Comparison of ENCODE assay signal across 23 mouse cellular contexts in the genomic region with DNA sequence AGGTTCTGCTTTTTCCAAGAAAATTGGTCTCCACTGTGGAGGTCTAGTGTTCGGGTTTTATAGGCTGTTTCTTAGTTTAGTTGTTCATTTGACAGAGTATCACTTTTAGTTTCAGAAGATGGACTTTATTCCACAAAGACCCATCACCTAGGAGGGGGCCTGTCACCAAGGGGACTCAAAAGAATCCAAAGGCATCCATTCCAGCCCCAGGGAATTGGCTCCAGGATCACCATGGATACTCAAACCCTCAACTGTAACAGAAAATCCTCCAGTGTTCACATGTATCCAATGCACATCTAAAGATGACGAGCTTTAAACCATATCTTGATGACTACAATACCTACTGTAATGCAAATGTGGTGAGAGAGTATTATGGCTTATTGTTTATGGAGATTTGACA.
DNase-seq lines count a peak whose midpoint lies in the region; ATAC-seq and TF ChIP-seq lines count a peak whose summit lies in the region.
"Had no signal": no experiment of that assay in that cellular context is flagged by ENCODE, and none has a peak within 500 bp of the region (broad histone marks: within the 10 kb centered on the region; RNA-seq: fewer than 3 reads in every experiment).

No protein-coding gene starts in this region.

- H3K36me3 ChIP-seq in hindbrain, embryonic 11.5 days (ENCODE audit: control insufficient read depth, insufficient read depth, low read length) = no peaks in the 10 kb centered on the region
- no peaks in the 10 kb centered on the region for H3K36me3 ChIP-seq in midbrain, postnatal 0 days (ENCODE audit: insufficient read depth, low read length)
- no peaks in the 10 kb centered on the region for H3K36me3 ChIP-seq in kidney, embryonic 16.5 days (ENCODE audit: insufficient read depth, low read length)
- no peaks in the 10 kb centered on the region for H3K36me3 ChIP-seq in intestine, postnatal 0 days (ENCODE audit: control insufficient read depth, insufficient read depth)
- H3K36me3 ChIP-seq: embryonic facial prominence, embryonic 12.5 days; liver, embryonic 12.5 days had no signal

- H3K4me3 ChIP-seq in hindbrain, embryonic 11.5 days (ENCODE audit: low read depth, low read length) = no peak overlapping the region
- H3K4me3 ChIP-seq in midbrain, postnatal 0 days (ENCODE audit: low read depth, low read length) = no peak overlapping the region
- H3K4me3 ChIP-seq in kidney, embryonic 16.5 days (ENCODE audit: low read length) = no peak overlapping the region
- H3K4me3 ChIP-seq in intestine, postnatal 0 days (ENCODE audit: low read depth, low read length) = no peak overlapping the region
- H3K4me3 ChIP-seq: embryonic facial prominence, embryonic 12.5 days; kidney, embryonic 15.5 days; limb, embryonic 13.5 days; liver, embryonic 12.5 days; megakaryocyte, embryonic 14.5 days had no signal

- 0 out of 2 replicates have a peak, but pooled peaks have one; percentile 61 for ATAC-seq in hindbrain, embryonic 11.5 days (ENCODE audit: low FRiP score)
- ATAC-seq in midbrain, postnatal 0 days (ENCODE audit: low FRiP score) = no peak
- ATAC-seq in kidney, embryonic 16.5 days (ENCODE audit: low FRiP score, low TSS enrichment) = no peak
- no peak for ATAC-seq in monocyte, adult 5-6 weeks (replicated peaks; ENCODE audit: insufficient number of reproducible peaks, low FRiP score, low TSS enrichment, poor library complexity, severe bottlenecking)
- no peak for ATAC-seq in intestine, postnatal 0 days
- ATAC-seq: activated CD4-positive, CD25-positive, alpha-beta regulatory T cell, adult 4 months; liver, embryonic 12.5 days had no signal

- H3K27ac ChIP-seq in hindbrain, embryonic 11.5 days (ENCODE audit: low read depth, low read length) = no peak overlapping the region
- no peak overlapping the region for H3K27ac ChIP-seq in midbrain, postnatal 0 days (ENCODE audit: low read depth, low read length)
- no peak overlapping the region for H3K27ac ChIP-seq in kidney, embryonic 16.5 days (ENCODE audit: low read length)
- no peak overlapping the region for H3K27ac ChIP-seq in intestine, postnatal 0 days (ENCODE audit: low read depth, low read length)
- H3K27ac ChIP-seq: embryonic facial prominence, embryonic 12.5 days; kidney, embryonic 15.5 days; limb, embryonic 13.5 days; liver, embryonic 12.5 days had no signal

- no peak overlapping the region for H3K4me2 ChIP-seq in hindbrain, embryonic 11.5 days (replicated peaks; ENCODE audit: low read depth, low read length)
- H3K4me2 ChIP-seq in midbrain, postnatal 0 days (ENCODE audit: low read depth, low read length, poor library complexity, severe bottlenecking) = no peak overlapping the region
- H3K4me2 ChIP-seq in kidney, embryonic 16.5 days (replicated peaks; ENCODE audit: low read depth, low read length) = no peak overlapping the region
- H3K4me2 ChIP-seq in intestine, postnatal 0 days (replicated peaks; ENCODE audit: low read depth) = no peak overlapping the region
- H3K4me2 ChIP-seq: embryonic facial prominence, embryonic 12.5 days; heart, embryonic 11.5 days; kidney, embryonic 15.5 days; limb, embryonic 13.5 days; liver, embryonic 12.5 days had no signal

- DNase-seq in heart, adult 11 months = peak; percentile 60
- no peak for DNase-seq in heart, postnatal 10 days
- DNase-seq in hindbrain, embryonic 11.5 days (ENCODE audit: low spot score) = peak; percentile 55
- peak; percentile 18 for DNase-seq in mesoderm, embryonic 11.5 days (ENCODE audit: low read depth, low spot score)
- DNase-seq in midbrain, postnatal 0 days (ENCODE audit: low spot score) = peak; percentile 32
- DNase-seq: adrenal gland, adult 8-10 months; cerebellum, adult 8-10 months; kidney, adult 11 months; kidney, postnatal 4 days; lung, adult 2 months; lung, postnatal 36 days; right cerebral cortex, postnatal 25 days; spleen, adult 18-20 months had no signal

- no peaks in the 10 kb centered on the region; the same call in 1 of the 2 replicates for H3K4me1 ChIP-seq in hindbrain, embryonic 11.5 days (replicated peaks; ENCODE audit: control insufficient read depth, insufficient read depth, low read length)
- no peaks in the 10 kb centered on the region for H3K4me1 ChIP-seq in midbrain, postnatal 0 days (ENCODE audit: insufficient read depth, low read length)
- H3K4me1 ChIP-seq in kidney, embryonic 16.5 days (ENCODE audit: insufficient read depth, low read length) = no peaks in the 10 kb centered on the region
- no peaks in the 10 kb centered on the region for H3K4me1 ChIP-seq in intestine, postnatal 0 days (replicated peaks; ENCODE audit: control insufficient read depth, insufficient read depth, low read length)
- H3K4me1 ChIP-seq: embryonic facial prominence, embryonic 12.5 days; kidney, embryonic 15.5 days; liver, embryonic 12.5 days; megakaryocyte, embryonic 14.5 days had no signal

- no peak for TF ChIP-seq CTCF in midbrain, postnatal 0 days (IDR thresholded peaks at IDR 0.05)
- TF ChIP-seq CTCF in intestine, postnatal 0 days (IDR thresholded peaks at IDR 0.05; ENCODE audit: low read depth) = no peak

- WGBS in hindbrain, embryonic 11.5 days = 54% methylated on average over 2 of the region's 2 CpGs
- WGBS in midbrain, postnatal 0 days = 41% methylated on average over 2 of the region's 2 CpGs
- 89% methylated on average over 2 of the region's 2 CpGs for WGBS in kidney, embryonic 16.5 days
- WGBS in intestine, postnatal 0 days = 91% methylated on average over 2 of the region's 2 CpGs

- intact Hi-C loops in heart, postnatal 10 days (cut with DNase I) = no loop called here

- no peak overlapping the region for H3K9ac ChIP-seq in hindbrain, embryonic 11.5 days (ENCODE audit: low read depth, low read length)
- no peak overlapping the region for H3K9ac ChIP-seq in midbrain, postnatal 0 days (replicated peaks; ENCODE audit: low read length, poor library complexity, severe bottlenecking)
- no peak overlapping the region for H3K9ac ChIP-seq in kidney, embryonic 16.5 days (replicated peaks; ENCODE audit: low read length)
- no peak overlapping the region for H3K9ac ChIP-seq in intestine, postnatal 0 days (ENCODE audit: low read depth, low read length)
- H3K9ac ChIP-seq: embryonic facial prominence, embryonic 12.5 days; kidney, embryonic 15.5 days; limb, embryonic 13.5 days; liver, embryonic 12.5 days had no signal

- H3K27me3 ChIP-seq in hindbrain, embryonic 11.5 days (ENCODE audit: control insufficient read depth, insufficient read depth, low read length) = no peaks in the 10 kb centered on the region
- H3K27me3 ChIP-seq in midbrain, postnatal 0 days (ENCODE audit: insufficient read depth, low read length) = no peaks in the 10 kb centered on the region
- H3K27me3 ChIP-seq in kidney, embryonic 16.5 days (ENCODE audit: insufficient read depth, low read length) = no peaks in the 10 kb centered on the region
- no peaks in the 10 kb centered on the region for H3K27me3 ChIP-seq in intestine, postnatal 0 days (replicated peaks; ENCODE audit: control insufficient read depth, insufficient read depth, low read length)
- H3K27me3 ChIP-seq: embryonic facial prominence, embryonic 12.5 days; kidney, embryonic 15.5 days; limb, embryonic 13.5 days; liver, embryonic 12.5 days; megakaryocyte, embryonic 14.5 days had no signal

- no peaks in the 10 kb centered on the region for H3K9me3 ChIP-seq in hindbrain, embryonic 11.5 days (ENCODE audit: control insufficient read depth, low read length)
- no peaks in the 10 kb centered on the region for H3K9me3 ChIP-seq in midbrain, postnatal 0 days (ENCODE audit: low read length)
- H3K9me3 ChIP-seq in kidney, embryonic 16.5 days (ENCODE audit: low read length) = no peaks in the 10 kb centered on the region
- no peaks in the 10 kb centered on the region for H3K9me3 ChIP-seq in intestine, postnatal 0 days (ENCODE audit: control insufficient read depth)
- H3K9me3 ChIP-seq: embryonic facial prominence, embryonic 12.5 days; kidney, embryonic 15.5 days; limb, embryonic 13.5 days; liver, embryonic 12.5 days had no signal

Comparison
In these comparisons a context has a peak if more than half of its experiments do, and no peak if none do; other contexts are left out.
1. DNase-seq: peak in heart, adult 11 months (single experiment), hindbrain, embryonic 11.5 days (single experiment), mesoderm, embryonic 11.5 days (single experiment) and midbrain, postnatal 0 days (single experiment); none in heart, postnatal 10 days (0 of 2).